Mouse (Mus musculus): Measurements from ENCODE around the gene Hpse2. TPM values are rescaled to one million over a fixed set of nuclear protein-coding genes. Genes with fewer than 3 reads are reported as not detected.

Gene Hpse2
- total RNA-seq, 1 experiment: 0.27 TPM

DNA sequence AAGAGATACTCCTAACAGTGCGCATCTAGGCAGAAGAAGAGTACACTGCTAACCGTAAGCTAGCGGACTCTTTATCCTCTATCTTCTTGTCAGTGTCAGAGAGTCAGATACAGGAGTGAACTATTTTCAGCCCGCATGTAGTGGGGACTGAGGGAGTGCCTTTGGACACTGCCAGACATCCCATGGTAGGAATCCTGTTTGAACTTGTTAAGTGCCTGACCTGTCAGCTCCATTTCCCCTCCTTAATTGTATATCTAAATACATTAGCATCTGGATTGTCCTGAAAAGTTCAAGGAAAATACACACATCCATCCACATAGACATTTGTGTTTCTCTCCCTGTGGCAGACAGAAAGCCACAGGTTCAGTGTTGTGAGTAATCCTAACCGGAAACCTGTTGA lies 531.1 kb downstream of the Hpse2 start:
- no peaks in the 10 kb centered on the region for H3K9me3 ChIP-seq (ENCODE audit: control insufficient read depth, insufficient read depth, low read depth, low read length)
- H3K4me3 ChIP-seq (ENCODE audit: insufficient read depth in 1 of 2, low read depth in 1 of 2, low read length in 2 of 2, poor library complexity in 1 of 2, severe bottlenecking in 1 of 2): no peak overlapping the region
- no peaks in the 10 kb centered on the region; a peak in 1 of 4 replicates for H3K4me1 ChIP-seq (ENCODE audit: control insufficient read depth in 2 of 2, insufficient read depth in 2 of 2, low read length in 2 of 2, poor library complexity in 1 of 2)
- TF ChIP-seq CHD2 (IDR thresholded peaks at IDR 0.05; ENCODE audit: low read depth, low read length) (no peak), MAFK (IDR thresholded peaks at IDR 0.05; ENCODE audit: insufficient read depth, low read depth, low read length) (no peak), ZNF384 (IDR thresholded peaks at IDR 0.05; ENCODE audit: low read depth, low read length) (no peak), ZC3H11A (IDR thresholded peaks at IDR 0.05; ENCODE audit: borderline replicate concordance, low read depth, low read length) (no peak), HCFC1 (IDR thresholded peaks at IDR 0.05; ENCODE audit: borderline replicate concordance, insufficient read depth, low read length) (no peak)
- H3K36me3 ChIP-seq (ENCODE audit: control insufficient read depth, insufficient read depth, low read length, poor library complexity, severe bottlenecking): no peaks in the 10 kb centered on the region
- DNase-seq (ENCODE audit: low read depth, low spot score): no peak
- in situ Hi-C loops (cut with MboI; ENCODE audit: low sequenced_read_pairs in 2 of 2, unreplicated experiment in 2 of 2): no loop called here
- no peak overlapping the region for H3K27ac ChIP-seq (ENCODE audit: insufficient read depth, low read depth, low read length, poor library complexity, severe bottlenecking)
- H3K9ac ChIP-seq (ENCODE audit: insufficient read depth, low read depth, low read length, poor library complexity, severe bottlenecking): no peak overlapping the region

DNA sequence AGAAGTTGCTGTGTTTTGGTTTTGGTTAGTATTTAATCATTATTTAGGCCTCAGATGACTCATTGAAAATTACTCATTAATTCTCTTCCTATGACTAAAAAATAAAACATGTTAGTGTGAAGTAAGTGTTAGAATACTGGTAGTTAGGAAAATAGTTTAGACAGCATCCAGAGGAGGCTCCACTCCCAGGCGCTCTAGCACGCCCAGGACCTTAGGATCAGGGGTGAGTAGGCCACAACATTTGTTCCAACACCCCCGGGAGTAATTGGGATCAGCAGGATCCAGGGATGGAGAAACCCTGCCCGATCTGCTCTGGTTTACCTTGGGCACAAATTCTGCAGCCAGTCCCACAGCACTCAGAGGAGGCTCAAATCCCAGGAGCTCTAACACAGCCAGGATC lies 532.5 kb downstream of the Hpse2 start:
- TF ChIP-seq ZC3H11A (IDR thresholded peaks at IDR 0.05; ENCODE audit: borderline replicate concordance, low read depth, low read length) (no peak), MAFK (IDR thresholded peaks at IDR 0.05; ENCODE audit: insufficient read depth, low read depth, low read length) (no peak), ZNF384 (IDR thresholded peaks at IDR 0.05; ENCODE audit: low read depth, low read length) (no peak), HCFC1 (IDR thresholded peaks at IDR 0.05; ENCODE audit: borderline replicate concordance, insufficient read depth, low read length) (no peak), CHD2 (IDR thresholded peaks at IDR 0.05; ENCODE audit: low read depth, low read length) (no peak)
- no peak for DNase-seq (ENCODE audit: low read depth, low spot score)

DNA sequence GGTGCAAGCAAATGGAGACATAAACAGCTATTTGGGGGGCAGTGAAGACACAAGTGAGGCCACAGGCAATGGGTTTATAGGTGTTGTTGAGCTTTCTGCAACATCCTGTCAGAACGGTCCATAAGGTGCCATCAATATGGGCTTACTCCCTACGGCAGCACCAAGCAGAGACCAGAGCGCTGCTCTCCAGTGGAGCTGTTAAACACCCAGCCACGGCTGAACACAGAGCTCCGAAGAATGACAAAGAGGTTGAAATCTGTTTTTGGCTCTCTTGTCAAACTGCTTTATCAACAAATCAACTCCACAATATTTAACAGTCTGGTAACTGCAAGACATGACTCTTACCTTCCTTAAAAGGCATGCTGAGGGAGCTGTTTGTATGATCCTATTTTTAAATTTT lies 537.7 kb downstream of the Hpse2 start:
- DNase-seq (ENCODE audit: low read depth, low spot score): no peak
- no peak for TF ChIP-seq MAFK (IDR thresholded peaks at IDR 0.05; ENCODE audit: insufficient read depth, low read depth, low read length)
- no peak for TF ChIP-seq ZNF384 (IDR thresholded peaks at IDR 0.05; ENCODE audit: low read depth, low read length)
- no peak for TF ChIP-seq CHD2 (IDR thresholded peaks at IDR 0.05; ENCODE audit: low read depth, low read length)
- TF ChIP-seq HCFC1 (IDR thresholded peaks at IDR 0.05; ENCODE audit: borderline replicate concordance, insufficient read depth, low read length): no peak
- TF ChIP-seq ZC3H11A (IDR thresholded peaks at IDR 0.05; ENCODE audit: borderline replicate concordance, low read depth, low read length): no peak

More for the DNA sequence above, 532.5 kb downstream of the Hpse2 start:
- Histone ChIP-seq H3K27ac (ENCODE audit: insufficient read depth, low read depth, low read length, poor library complexity, severe bottlenecking) (no peak overlapping the region), H3K9ac (ENCODE audit: insufficient read depth, low read depth, low read length, poor library complexity, severe bottlenecking) (no peak overlapping the region), H3K4me3 (ENCODE audit: insufficient read depth in 1 of 2, low read depth in 1 of 2, low read length in 2 of 2, poor library complexity in 1 of 2, severe bottlenecking in 1 of 2) (no peak overlapping the region), H3K36me3 (ENCODE audit: control insufficient read depth, insufficient read depth, low read length, poor library complexity, severe bottlenecking) (no peaks in the 10 kb centered on the region), H3K9me3 (ENCODE audit: control insufficient read depth, insufficient read depth, low read depth, low read length) (no peaks in the 10 kb centered on the region), H3K4me1 (ENCODE audit: control insufficient read depth in 2 of 2, insufficient read depth in 2 of 2, low read length in 2 of 2, poor library complexity in 1 of 2) (no peaks in the 10 kb centered on the region; a peak in 1 of 4 replicates)
- in situ Hi-C loops (cut with MboI; ENCODE audit: low sequenced_read_pairs in 2 of 2, unreplicated experiment in 2 of 2): no loop called here

DNA sequence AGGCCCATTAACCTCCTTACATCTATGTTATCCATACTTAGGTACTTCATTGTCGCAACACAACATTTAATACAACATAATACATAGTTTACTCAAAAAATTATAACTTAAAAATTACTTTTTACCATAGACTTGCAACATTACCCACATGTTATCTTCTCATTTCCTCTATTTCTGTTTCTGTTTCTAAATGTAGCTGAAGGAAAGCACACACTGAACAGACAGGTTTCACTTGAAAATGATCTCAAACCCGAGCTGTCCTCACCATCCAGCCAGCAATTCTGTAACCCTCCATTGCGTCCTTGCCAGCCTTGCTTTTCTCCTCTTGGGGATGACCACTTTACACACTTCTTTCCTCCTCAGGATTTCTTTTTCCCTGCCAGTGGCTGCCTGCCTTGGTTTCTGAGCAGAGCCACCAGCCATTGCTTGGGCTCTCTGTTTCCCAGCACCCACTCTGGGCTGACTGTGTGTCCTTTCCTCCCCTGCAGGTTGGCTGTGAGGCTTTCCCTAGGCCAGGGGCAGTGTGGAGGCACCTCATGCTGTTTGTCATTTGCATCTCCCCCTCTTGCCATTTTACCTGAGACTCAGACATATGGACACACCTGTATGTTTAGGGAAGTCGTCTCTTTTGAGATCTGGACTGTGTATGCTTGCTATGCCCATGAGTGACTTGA lies 548.4 kb downstream of the Hpse2 start:
- H3K9me3 ChIP-seq (ENCODE audit: control insufficient read depth, insufficient read depth, low read depth, low read length): no peaks in the 10 kb centered on the region
- H3K4me1 ChIP-seq (ENCODE audit: control insufficient read depth in 2 of 2, insufficient read depth in 2 of 2, low read length in 2 of 2, poor library complexity in 1 of 2): no peaks in the 10 kb centered on the region
- no peak overlapping the region for H3K9ac ChIP-seq (ENCODE audit: insufficient read depth, low read depth, low read length, poor library complexity, severe bottlenecking)
- in situ Hi-C loops (cut with MboI; ENCODE audit: low sequenced_read_pairs in 2 of 2, unreplicated experiment in 2 of 2): no loop called here
- H3K36me3 ChIP-seq (ENCODE audit: control insufficient read depth, insufficient read depth, low read length, poor library complexity, severe bottlenecking): no peaks in the 10 kb centered on the region
- TF ChIP-seq HCFC1 (IDR thresholded peaks at IDR 0.05; ENCODE audit: borderline replicate concordance, insufficient read depth, low read length) (no peak), CHD2 (IDR thresholded peaks at IDR 0.05; ENCODE audit: low read depth, low read length) (no peak), ZNF384 (IDR thresholded peaks at IDR 0.05; ENCODE audit: low read depth, low read length) (no peak)
- DNase-seq (ENCODE audit: low read depth, low spot score): no peak
- H3K27ac ChIP-seq (ENCODE audit: insufficient read depth, low read depth, low read length, poor library complexity, severe bottlenecking): no peak overlapping the region
- H3K4me3 ChIP-seq (ENCODE audit: insufficient read depth in 1 of 2, low read depth in 1 of 2, low read length in 2 of 2, poor library complexity in 1 of 2, severe bottlenecking in 1 of 2): no peak overlapping the region

More for the DNA sequence above, 537.7 kb downstream of the Hpse2 start:
- no peaks in the 10 kb centered on the region for H3K36me3 ChIP-seq (ENCODE audit: control insufficient read depth, insufficient read depth, low read length, poor library complexity, severe bottlenecking)
- H3K9me3 ChIP-seq (ENCODE audit: control insufficient read depth, insufficient read depth, low read depth, low read length): no peaks in the 10 kb centered on the region
- no peaks in the 10 kb centered on the region for H3K4me1 ChIP-seq (ENCODE audit: control insufficient read depth in 2 of 2, insufficient read depth in 2 of 2, low read length in 2 of 2, poor library complexity in 1 of 2)
- no peak overlapping the region for H3K4me3 ChIP-seq (ENCODE audit: insufficient read depth in 1 of 2, low read depth in 1 of 2, low read length in 2 of 2, poor library complexity in 1 of 2, severe bottlenecking in 1 of 2)
- in situ Hi-C loops (cut with MboI; ENCODE audit: low sequenced_read_pairs in 2 of 2, unreplicated experiment in 2 of 2): no loop called here
- no peak overlapping the region for H3K9ac ChIP-seq (ENCODE audit: insufficient read depth, low read depth, low read length, poor library complexity, severe bottlenecking)
- no peak overlapping the region for H3K27ac ChIP-seq (ENCODE audit: insufficient read depth, low read depth, low read length, poor library complexity, severe bottlenecking)
